17 mouse cellular contexts compared by ENCODE assay signal in the genomic region with DNA sequence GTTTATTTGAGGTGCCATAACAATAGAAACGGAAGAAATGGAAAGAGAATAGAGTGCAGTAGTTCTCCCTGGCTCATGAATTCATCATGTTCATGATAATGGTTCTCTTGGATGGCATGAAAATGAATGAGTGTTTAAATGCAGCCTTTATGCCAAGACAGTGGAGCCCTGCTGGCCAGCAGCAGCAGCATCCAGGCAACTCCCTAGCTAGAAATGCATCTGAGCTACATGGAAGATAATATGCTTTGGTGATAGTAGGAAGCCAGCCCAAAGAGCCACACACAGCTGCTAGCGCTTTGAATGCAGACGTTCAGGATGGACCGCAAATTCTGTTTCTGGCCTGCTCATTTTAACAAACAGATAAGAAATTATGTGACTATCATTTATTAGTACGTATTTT.
DNase-seq lines count a peak whose midpoint lies in the region; ATAC-seq lines count a peak whose summit lies in the region.
"Had no signal": no experiment of that assay in that cellular context is flagged by ENCODE, and none has a peak within 500 bp of the region (broad histone marks: within the 10 kb centered on the region; RNA-seq: fewer than 3 reads in every experiment).

No protein-coding gene starts in this region.

- no peak overlapping the region for H3K4me3 ChIP-seq in neural tube, embryonic 11.5 days (ENCODE audit: low read depth, low read length)
- H3K4me3 ChIP-seq in hindbrain, embryonic 16.5 days (ENCODE audit: low read length): no peak overlapping the region
- H3K4me3 ChIP-seq: heart, embryonic 15.5 days; liver, embryonic 13.5 days had no signal

- no peaks in the 10 kb centered on the region for H3K27me3 ChIP-seq in neural tube, embryonic 11.5 days (ENCODE audit: control insufficient read depth, insufficient read depth, low read length)
- H3K27me3 ChIP-seq in hindbrain, embryonic 16.5 days (replicated peaks; ENCODE audit: control insufficient read depth, insufficient read depth, low read length): no peaks in the 10 kb centered on the region
- H3K27me3 ChIP-seq: heart, embryonic 15.5 days; liver, embryonic 13.5 days; Patski had no signal

- ATAC-seq in neural tube, embryonic 11.5 days (ENCODE audit: insufficient read depth, low FRiP score, low TSS enrichment): peak; percentile 60
- ATAC-seq in hindbrain, embryonic 16.5 days: peak; percentile 88
- ATAC-seq: Patski had no signal

- no peaks in the 10 kb centered on the region for H3K4me1 ChIP-seq in neural tube, embryonic 11.5 days (ENCODE audit: control insufficient read depth, insufficient read depth, low read length)
- H3K4me1 ChIP-seq in hindbrain, embryonic 16.5 days (ENCODE audit: control insufficient read depth, insufficient read depth, low read depth, low read length): no peaks in the 10 kb centered on the region
- H3K4me1 ChIP-seq: liver, embryonic 13.5 days had no signal

- H3K4me2 ChIP-seq in neural tube, embryonic 11.5 days (ENCODE audit: low read depth): no peak overlapping the region
- H3K4me2 ChIP-seq in hindbrain, embryonic 16.5 days (ENCODE audit: low read length): no peak overlapping the region; the same call in 1 of the 2 replicates
- H3K4me2 ChIP-seq: heart, embryonic 15.5 days; liver, embryonic 13.5 days had no signal

- H3K9me3 ChIP-seq in neural tube, embryonic 11.5 days (ENCODE audit: control insufficient read depth, low read length): no peaks in the 10 kb centered on the region
- H3K9me3 ChIP-seq in hindbrain, embryonic 16.5 days (ENCODE audit: control insufficient read depth, low read length): no peaks in the 10 kb centered on the region
- H3K9me3 ChIP-seq: heart, embryonic 15.5 days; liver, embryonic 13.5 days had no signal

- no peak overlapping the region for H3K27ac ChIP-seq in neural tube, embryonic 11.5 days (ENCODE audit: low read depth, low read length)
- H3K27ac ChIP-seq in hindbrain, embryonic 16.5 days (ENCODE audit: low read depth, low read length): no peak overlapping the region
- H3K27ac ChIP-seq: heart, embryonic 15.5 days; liver, embryonic 13.5 days had no signal

- 60% methylated on average over 5 of the region's 5 CpGs for WGBS in neural tube, embryonic 11.5 days
- WGBS in hindbrain, embryonic 16.5 days: 40% methylated on average over 5 of the region's 5 CpGs

- H3K36me3 ChIP-seq in neural tube, embryonic 11.5 days (ENCODE audit: control insufficient read depth, insufficient read depth, low read length): no peaks in the 10 kb centered on the region
- H3K36me3 ChIP-seq in hindbrain, embryonic 16.5 days (ENCODE audit: control insufficient read depth, insufficient read depth, low read length): no peaks in the 10 kb centered on the region
- H3K36me3 ChIP-seq: heart, embryonic 15.5 days; liver, embryonic 13.5 days had no signal

- no peak overlapping the region for H3K9ac ChIP-seq in neural tube, embryonic 11.5 days (ENCODE audit: low read length)
- no peak overlapping the region for H3K9ac ChIP-seq in hindbrain, embryonic 16.5 days (ENCODE audit: low read depth, low read length)
- H3K9ac ChIP-seq: heart, embryonic 15.5 days; liver, embryonic 13.5 days had no signal

- peak; percentile 9 for DNase-seq in embryo, embryonic 10 days (ENCODE audit: low spot score)
- no peak for DNase-seq in embryo, embryonic 9.5 days (ENCODE audit: extremely low spot score)
- peak; percentile 28 for DNase-seq in neural tube, embryonic 11.5 days (ENCODE audit: low spot score)
- no peak for DNase-seq in neural tube, embryonic 10.5 days (ENCODE audit: extremely low spot score, low spot score)
- DNase-seq in telencephalon, adult 2 months (ENCODE audit: low read depth, low spot score): peak; percentile 19
- no peak for DNase-seq in thymus, postnatal 0 days (ENCODE audit: low spot score)
- DNase-seq in adipocyte (ENCODE audit: low spot score): no peak
- DNase-seq: cerebellum, adult 8-10 months; kidney, adult 9 months; kidney, postnatal 4 days; layer of hippocampus, postnatal 36 days; liver, embryonic 13.5 days; spleen, adult 18-20 months; thymus, postnatal 36 days had no signal

Comparison
In these comparisons a context has a peak if more than half of its experiments do, and no peak if none do; other contexts are left out.
1. DNase-seq: peak in embryo, embryonic 10 days (single experiment), neural tube, embryonic 11.5 days (single experiment) and telencephalon, adult 2 months (single experiment); none in embryo, embryonic 9.5 days (single experiment), neural tube, embryonic 10.5 days (single experiment), thymus, postnatal 0 days (single experiment) and adipocyte (single experiment).